Mouse (Mus musculus) bone marrow, adult 2 months (tissue): ENCODE measurements around the gene Ift27. TPM values are rescaled to one million over a fixed set of nuclear protein-coding genes. Genes with fewer than 3 reads are reported as not detected.

ENCODE experiments used
- H3K27ac ChIP-seq: fragments of 200-500 bp; 2 replicates; pipeline ENCODE4 v1.5.1; 2012; ENCODE audit warnings: low read depth, mild to moderate bottlenecking, control low read depth, inconsistent platforms, low read length; ENCODE audit not compliant: control insufficient read depth, poor library complexity, insufficient read depth
- H3K4me1 ChIP-seq: fragments of 200-500 bp; 2 replicates; pipeline ENCODE4 v1.6.1; 2011; ENCODE audit warnings: low read length; ENCODE audit not compliant: control insufficient read depth, insufficient read depth
- H3K4me3 ChIP-seq: fragments of 200-500 bp; replicated peaks from 2 replicates; pipeline ENCODE3; 2011; ENCODE audit warnings: mild to moderate bottlenecking, low read depth, low read length, control low read depth; ENCODE audit not compliant: control insufficient read depth
- CTCF ChIP-seq: fragments of 200-500 bp; IDR thresholded peaks from 2 replicates; pipeline ENCODE4 v1.5.1; 2011; ENCODE audit warnings: low read length, control low read depth; ENCODE audit not compliant: control insufficient read depth, insufficient read depth
- POLR2A ChIP-seq: fragments of 200-500 bp; IDR thresholded peaks from 2 replicates; pipeline ENCODE4 v1.6.1; 2011; ENCODE audit warnings: low read depth, mild to moderate bottlenecking, control low read depth, low read length, borderline replicate concordance; ENCODE audit not compliant: control insufficient read depth
- WGBS: fragments of 180-500 bp; shearing (Covaris S2); methylation state at CpG from one replicate; pipeline ENCODE4 v1.1.7; 2018; 5-methylcytosine and 5-hydroxymethylcytosine counted together
- polyA plus RNA-seq: library from polyadenylated mRNA; stranded (reverse); fragments of >200 nt; gene quantifications from 2 replicates; pipeline ENCODE4 v1.2.4, GENCODE M21; 2011; ENCODE audit warnings: low replicate concordance; ENCODE audit not compliant: missing spikeins, insufficient read depth, insufficient read length

Gene Ift27
- polyA plus RNA-seq, 1 experiment, result 15.1 TPM

DNA sequence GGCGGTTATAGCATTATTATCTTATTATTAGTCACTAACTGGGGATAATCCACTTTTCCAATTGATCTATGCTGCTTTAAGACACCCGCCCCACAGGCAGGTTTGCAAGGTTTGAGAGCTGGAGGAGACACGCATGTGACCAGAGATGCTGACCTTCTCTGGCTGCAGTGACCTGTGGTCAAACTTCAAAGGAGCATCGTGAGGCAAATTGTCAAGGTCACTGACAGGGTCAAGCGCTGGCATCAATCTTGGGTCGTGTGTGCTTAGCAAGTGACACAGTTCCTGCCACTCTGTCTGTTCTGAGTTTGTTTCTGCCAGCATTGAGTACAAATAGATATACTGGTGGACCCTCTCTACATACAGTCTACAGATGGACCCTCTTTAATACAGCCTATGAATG, 39.3 kb downstream of the Ift27 start:
- Histone ChIP-seq H3K27ac (no peak overlapping the region), H3K4me3 (no peak overlapping the region), H3K4me1 (no peaks in the 10 kb centered on the region)
- WGBS, result 71% methylated on average over 6 of the region's 6 CpGs
- TF ChIP-seq POLR2A (no peak), CTCF (no peak)

DNA sequence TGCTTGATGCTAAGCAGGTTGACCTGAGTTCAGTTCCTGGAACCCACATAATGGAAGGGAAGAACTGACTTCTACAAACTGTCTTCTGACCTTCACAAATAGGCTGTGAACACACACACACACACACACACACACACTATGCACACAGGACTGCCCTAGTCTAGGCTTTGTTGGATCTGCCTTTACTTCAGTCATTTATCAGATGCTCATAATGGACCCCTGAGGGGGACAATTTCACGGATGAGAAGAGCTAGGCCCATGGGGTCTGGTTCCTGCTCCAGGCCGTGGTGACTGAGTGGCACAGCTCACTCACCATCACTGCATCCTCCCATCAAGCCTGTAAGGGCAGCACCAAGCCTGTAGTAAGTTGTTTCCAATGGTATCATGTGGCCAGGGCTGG, 40.5 kb downstream of the Ift27 start:
- WGBS, result 51% methylated on average over 2 of the region's 2 CpGs
- H3K4me1 ChIP-seq, result no peaks in the 10 kb centered on the region
- no peak overlapping the region for H3K4me3 ChIP-seq
- TF ChIP-seq CTCF, result no peak
- TF ChIP-seq POLR2A, result no peak
- H3K27ac ChIP-seq, result no peak overlapping the region

DNA sequence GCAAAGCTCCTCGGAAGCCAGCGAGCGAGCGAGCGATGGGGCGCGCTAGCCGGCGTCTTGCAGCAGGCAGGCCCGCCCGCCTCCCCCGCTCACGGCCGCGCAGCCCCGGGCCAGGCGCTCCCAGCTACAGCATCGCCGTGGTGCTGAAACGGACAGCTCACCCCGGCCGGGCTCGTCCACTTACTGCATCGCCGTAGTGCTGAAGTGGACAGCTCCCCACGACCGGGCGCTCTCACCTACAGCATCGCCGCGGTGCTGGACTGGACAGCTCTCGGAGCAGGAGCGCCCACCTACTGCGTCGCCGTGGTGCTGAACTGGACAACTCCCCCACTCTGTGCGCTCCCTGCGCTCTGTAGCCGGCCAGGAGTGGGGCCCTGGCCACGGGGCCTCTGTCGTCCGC, 54.2 kb downstream of the Ift27 start, which contains the start of gene Cacng2:
Gene Cacng2, minus strand, starts transcription at position 325 of the 400 bp plus-strand sequence.
- no peak for TF ChIP-seq POLR2A
- no peak for TF ChIP-seq CTCF
- no peak within 1 kb of the TSS for H3K27ac ChIP-seq
- WGBS, result 2% methylated on average over 42 of the region's 42 CpGs
- no peak within 1 kb of the TSS for H3K4me3 ChIP-seq
- no peaks in the 10 kb centered on the region for H3K4me1 ChIP-seq

DNA sequence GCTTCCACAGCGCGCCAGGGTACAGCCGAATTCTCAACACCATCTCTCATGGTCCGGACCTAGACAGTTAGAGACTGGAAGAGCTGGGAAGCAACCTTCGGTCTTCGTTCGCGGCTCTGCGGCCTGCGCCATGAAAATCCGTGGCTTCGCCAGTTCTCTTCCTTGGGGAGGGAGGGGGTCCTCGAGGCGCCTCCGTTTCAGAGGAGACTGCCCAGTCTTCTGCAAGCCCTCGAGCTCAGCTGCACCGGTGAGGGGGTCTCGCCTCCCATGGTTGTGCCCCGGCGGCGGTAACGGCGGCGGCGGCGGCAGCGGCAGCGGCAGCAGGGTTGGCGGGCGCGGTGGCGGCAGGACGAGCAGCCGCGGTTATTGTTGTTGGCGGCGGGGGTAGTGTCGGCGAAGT, 54.7 kb downstream of the Ift27 start:
- TF ChIP-seq POLR2A (no peak), CTCF (no peak)
- 16% methylated on average over 39 of the region's 39 CpGs for WGBS
- Histone ChIP-seq H3K27ac (no peak overlapping the region), H3K4me3 (no peak overlapping the region), H3K4me1 (no peaks in the 10 kb centered on the region)

DNA sequence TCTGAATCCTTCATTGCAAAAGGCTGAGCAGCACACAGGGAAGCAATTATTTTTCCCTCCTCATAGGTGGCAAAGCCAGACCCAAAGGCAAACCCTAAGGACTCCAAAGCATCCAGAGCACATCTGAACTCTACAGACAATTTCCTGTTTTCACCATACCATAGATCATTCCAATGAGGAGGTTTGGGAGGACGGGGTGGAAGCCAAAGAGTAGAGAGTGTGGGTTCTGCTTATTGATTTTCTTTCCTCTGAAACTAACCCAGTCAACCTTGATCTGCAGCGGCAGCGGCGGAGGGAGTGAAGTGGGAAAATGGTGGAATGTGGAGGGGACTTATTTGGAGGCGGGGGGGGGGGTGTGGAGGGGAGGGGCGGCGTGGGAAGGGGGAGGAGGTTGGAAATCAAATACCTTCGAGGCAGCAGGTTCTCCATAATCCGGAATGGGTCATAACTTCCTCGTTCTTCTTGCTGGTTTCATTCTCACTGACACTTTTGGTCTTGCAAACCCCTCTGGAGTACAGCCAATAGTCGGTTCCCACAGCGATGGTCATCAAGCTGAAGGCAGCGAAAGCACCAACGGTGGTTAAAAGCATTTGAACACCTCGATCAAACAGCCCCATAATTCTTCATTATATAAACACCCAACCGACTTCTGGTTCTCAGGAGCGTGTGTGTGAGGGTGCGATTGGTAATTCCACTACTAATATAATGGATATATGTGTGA, 55.5 kb downstream of the Ift27 start:
- 63% methylated on average over 18 of the region's 18 CpGs for WGBS
- H3K4me1 ChIP-seq, result no peaks in the 10 kb centered on the region
- H3K27ac ChIP-seq, result no peak overlapping the region
- TF ChIP-seq CTCF (no peak), POLR2A (no peak)
- no peak overlapping the region for H3K4me3 ChIP-seq

DNA sequence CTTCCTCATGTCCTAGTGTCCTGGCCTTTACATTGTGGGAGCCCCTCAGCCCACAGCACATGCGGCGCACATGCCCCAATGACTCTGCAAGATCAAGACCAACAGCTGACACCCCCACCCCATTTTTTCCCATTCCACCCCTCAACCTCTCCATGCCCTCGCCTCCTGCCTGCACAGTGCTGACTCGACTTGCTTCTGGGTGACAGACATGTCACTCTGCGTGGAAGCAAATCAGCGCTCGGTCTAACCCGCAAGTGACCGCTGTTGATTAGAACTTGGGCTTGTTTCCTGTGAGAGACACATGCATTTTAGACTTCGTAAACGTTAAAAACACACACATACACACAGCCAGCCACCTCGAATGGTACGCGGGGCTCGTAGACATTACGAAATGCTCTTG, 56.2 kb downstream of the Ift27 start:
- TF ChIP-seq CTCF (no peak), POLR2A (no peak)
- no peak overlapping the region for H3K4me3 ChIP-seq
- 86% methylated on average over 16 of the region's 16 CpGs for WGBS
- no peaks in the 10 kb centered on the region for H3K4me1 ChIP-seq
- no peak overlapping the region for H3K27ac ChIP-seq

DNA sequence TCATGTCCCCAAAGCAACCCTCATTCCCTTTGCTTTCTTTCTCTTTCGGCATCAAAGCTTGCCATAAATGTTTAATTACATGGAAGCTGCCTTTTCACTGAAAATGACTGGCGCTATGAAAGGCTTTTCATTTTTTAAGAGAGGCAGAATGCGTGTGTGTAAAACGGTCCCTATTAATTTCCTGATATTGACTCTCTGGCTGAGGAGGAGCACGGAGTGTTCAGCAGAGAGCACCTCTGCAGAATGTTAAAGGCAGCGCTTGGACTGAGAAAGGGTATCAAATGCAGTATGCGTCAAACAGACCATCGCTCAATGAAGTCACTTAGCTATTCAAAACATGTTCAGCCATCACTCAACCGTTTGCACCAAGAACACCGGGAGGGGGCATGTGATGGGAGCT, 57.0 kb downstream of the Ift27 start:
- no peaks in the 10 kb centered on the region for H3K4me1 ChIP-seq
- no peak overlapping the region for H3K27ac ChIP-seq
- 85% methylated on average over 10 of the region's 10 CpGs for WGBS
- TF ChIP-seq CTCF, result no peak
- no peak for TF ChIP-seq POLR2A
- no peak overlapping the region for H3K4me3 ChIP-seq

DNA sequence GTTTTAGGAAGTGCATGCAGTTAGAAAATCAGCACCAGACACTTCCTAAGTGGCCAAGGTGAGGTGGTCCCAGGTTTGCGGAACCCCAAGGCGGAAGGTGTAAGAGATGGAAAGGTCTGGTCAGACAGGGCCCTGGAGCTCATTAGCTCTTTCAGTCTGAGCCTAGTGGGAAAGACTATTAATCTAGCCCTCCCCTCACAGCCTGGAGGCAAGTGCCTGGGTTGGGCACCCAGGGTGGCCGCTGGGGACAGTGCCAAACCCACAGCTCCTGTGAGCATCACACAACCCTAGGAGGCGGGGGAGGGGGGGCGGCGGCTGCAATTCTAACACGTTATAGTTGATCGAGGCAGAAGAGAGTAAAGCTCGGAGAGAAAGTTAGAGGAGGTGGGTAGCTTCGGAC, 57.7 kb downstream of the Ift27 start:
- H3K4me1 ChIP-seq, result no peaks in the 10 kb centered on the region
- 71% methylated on average over 10 of the region's 10 CpGs for WGBS
- H3K27ac ChIP-seq, result no peak overlapping the region
- TF ChIP-seq POLR2A, result no peak
- TF ChIP-seq CTCF, result no peak
- H3K4me3 ChIP-seq, result no peak overlapping the region

Other genes starting within 250 kb of the Ift27 start
- gene Txn2, start 245.1 kb downstream of the Ift27 start, polyA plus RNA-seq, result 172 and 288 TPM in 2 replicates
- gene Foxred2, start 217.4 kb downstream of the Ift27 start, polyA plus RNA-seq, result 2.9 and 6.5 TPM in 2 replicates
- gene Eif3d, start 203.3 kb downstream of the Ift27 start, polyA plus RNA-seq, result 53.3 and 79.3 TPM in 2 replicates
- gene Cacng2, start 54.1 kb downstream of the Ift27 start, polyA plus RNA-seq, result 0.27 TPM in 1 of 2 replicates, not detected in the other
- gene Pvalb, start 32.3 kb upstream of the Ift27 start, polyA plus RNA-seq, result 2.0 and 11.3 TPM in 2 replicates
- gene Ncf4, start 70.7 kb upstream of the Ift27 start, polyA plus RNA-seq, result 131 and 294 TPM in 2 replicates
- 1.6 and 5.3 TPM in 2 replicates for gene Csf2rb2, start 131.6 kb upstream of the Ift27 start, polyA plus RNA-seq
- 7.9 and 28.6 TPM in 2 replicates for gene Csf2rb, start 151.6 kb upstream of the Ift27 start, polyA plus RNA-seq
- gene Tex33, start 221.8 kb upstream of the Ift27 start, polyA plus RNA-seq, result not detected in 2 replicates
- gene Tst, start 231.8 kb upstream of the Ift27 start, polyA plus RNA-seq, result 14.5 and 23.8 TPM in 2 replicates
- 49.5 and 50.1 TPM in 2 replicates for gene Mpst, start 232.3 kb upstream of the Ift27 start, polyA plus RNA-seq